Mouse (Mus musculus) heart, adult 2 months (tissue): Measurements from ENCODE around the gene Papolb. TPM values are rescaled to one million over a fixed set of nuclear protein-coding genes. Genes with fewer than 3 reads are reported as not detected.

Experiments
- DNase-seq, 2 experiments: peaks; one replicate each; pipeline ENCODE4 v3.0.0; 2021
- H3K27ac ChIP-seq: fragments of 200-600 bp; 2 replicates; pipeline ENCODE4 v1.8.1; 2022
- H3K27me3 ChIP-seq: fragments of 200-500 bp; 2 replicates; pipeline ENCODE4 v1.6.1; 2012; ENCODE audit warnings: mild to moderate bottlenecking, low read length, inconsistent platforms, mixed read lengths; ENCODE audit not compliant: control insufficient read depth, insufficient read depth
- H3K36me3 ChIP-seq: fragments of 200-500 bp; 2 replicates; pipeline ENCODE4 v1.6.1; 2012; ENCODE audit warnings: low read length, inconsistent platforms; ENCODE audit not compliant: control insufficient read depth, insufficient read depth
- H3K4me1 ChIP-seq: fragments of 200-500 bp; 2 replicates; pipeline ENCODE4 v1.6.1; 2011; ENCODE audit warnings: low read length; ENCODE audit not compliant: control insufficient read depth, insufficient read depth
- H3K4me3 ChIP-seq: fragments of 200-600 bp; 2 replicates; pipeline ENCODE4 v1.8.1; 2022
- H3K79me2 ChIP-seq: fragments of 200-500 bp; replicated peaks from 2 replicates; pipeline ENCODE4 v1.6.1; 2012; ENCODE audit warnings: mild to moderate bottlenecking, inconsistent platforms, low read length, moderate library complexity, mixed read lengths; ENCODE audit not compliant: control insufficient read depth, insufficient read depth
- H3K9ac ChIP-seq: fragments of 200-500 bp; 2 replicates; pipeline ENCODE4 v1.6.1; 2012; ENCODE audit warnings: low read depth, mild to moderate bottlenecking, control low read depth, inconsistent platforms, low read length, mixed read lengths
- CTCF ChIP-seq: fragments of 200-600 bp; IDR thresholded peaks from 2 replicates; pipeline ENCODE4 v1.8.1; 2022; ENCODE audit warnings: antibody characterized with exemption, mild to moderate bottlenecking, moderate library complexity
- EP300 ChIP-seq: fragments of 200-500 bp; IDR thresholded peaks from 2 replicates; pipeline ENCODE4 v1.6.1; 2011; ENCODE audit warnings: low read depth, low read length, control low read depth; ENCODE audit not compliant: insufficient read depth
- POLR2A ChIP-seq: fragments of 200-500 bp; IDR thresholded peaks from 2 replicates; pipeline ENCODE4 v1.6.1; 2011; ENCODE audit warnings: mild to moderate bottlenecking, low read depth, low read length, control low read depth; ENCODE audit not compliant: insufficient read depth
- WGBS: fragments of 180-500 bp; shearing (Covaris S2); methylation state at CpG from one replicate; pipeline ENCODE4 v1.1.7; 2018; 5-methylcytosine and 5-hydroxymethylcytosine counted together
- intact Hi-C: fragments of 180-260 bp; cut with DNase I; formaldehyde crosslinking; loops from one replicate; pipeline ENCODE4 v1.15.1; 2025
- polyA plus RNA-seq: library from polyadenylated mRNA; depleted of rRNA; stranded (reverse); fragments of >200 nt; gene quantifications from 2 replicates; pipeline ENCODE4 v1.2.3, GENCODE M21; 2012
- total RNA-seq, 2 experiments: library from RNA; stranded (reverse); gene quantifications; 2 replicates each; pipeline ENCODE4 v1.2.3; 2021

Gene Papolb
- total and polyA plus RNA-seq, 3 experiments = 0.04 to 0.10 TPM; not detected in 1

DNA sequence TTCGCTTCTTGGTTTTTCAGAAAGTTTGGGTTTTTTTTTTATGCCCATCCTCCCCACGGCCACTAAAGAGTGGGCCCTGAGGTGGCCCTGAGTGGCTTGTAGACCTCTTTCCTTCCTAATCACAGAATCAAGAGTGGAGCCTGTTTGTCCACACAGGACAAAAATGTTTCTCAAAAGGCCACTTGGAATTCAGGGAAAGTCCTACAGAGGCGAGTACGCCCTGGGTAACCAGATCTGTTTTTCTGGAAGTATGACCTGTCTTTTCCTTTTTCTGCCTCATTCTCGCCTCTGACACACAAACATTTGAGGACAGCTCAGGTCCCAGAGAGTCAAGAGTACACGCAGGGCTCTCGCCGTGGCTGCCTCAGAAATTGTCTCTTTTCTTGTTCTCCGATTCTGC is 19.6 kb upstream of the Papolb start:
- DNase-seq = no peak
- no peak overlapping the region for H3K4me3 ChIP-seq
- 68% methylated on average over 9 of the region's 9 CpGs for WGBS

DNA sequence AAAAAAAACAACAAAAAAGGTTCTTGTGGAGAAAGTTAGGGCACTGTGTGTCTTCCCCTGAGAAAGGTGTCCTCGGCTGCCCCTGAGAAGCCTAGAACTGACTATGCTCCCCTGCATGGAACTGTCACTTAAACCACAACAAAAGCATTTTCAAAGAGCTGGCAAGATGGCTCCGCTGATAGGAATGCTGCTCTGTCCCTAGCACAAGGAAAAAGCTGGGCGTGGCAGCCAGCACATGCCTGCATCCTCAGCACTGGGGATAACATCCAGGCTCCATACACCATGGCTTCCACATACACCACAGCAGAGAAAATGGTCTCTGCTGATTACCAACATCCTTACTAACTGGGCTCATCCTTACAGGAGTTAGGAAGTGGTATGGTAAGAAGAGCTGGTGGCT is 17.2 kb upstream of the Papolb start:
- H3K27ac ChIP-seq = no peak overlapping the region
- peaks cover 3% of the 10 kb centered on the region for H3K4me1 ChIP-seq
- TF ChIP-seq POLR2A = no peak
- TF ChIP-seq CTCF = no peak
- no peak for TF ChIP-seq EP300

More for the DNA sequence above, 19.6 kb upstream of the Papolb start:
- peaks cover 3% of the 10 kb centered on the region for H3K4me1 ChIP-seq
- no peak overlapping the region for H3K9ac ChIP-seq
- no peaks in the 10 kb centered on the region for H3K27me3 ChIP-seq
- TF ChIP-seq POLR2A (no peak), EP300 (no peak), CTCF (no peak)
- H3K36me3 ChIP-seq = no peaks in the 10 kb centered on the region
- H3K79me2 ChIP-seq = no peaks in the 10 kb centered on the region
- intact Hi-C loops = no loop called here
- peak overlapping the region; percentile 47 for H3K27ac ChIP-seq

DNA sequence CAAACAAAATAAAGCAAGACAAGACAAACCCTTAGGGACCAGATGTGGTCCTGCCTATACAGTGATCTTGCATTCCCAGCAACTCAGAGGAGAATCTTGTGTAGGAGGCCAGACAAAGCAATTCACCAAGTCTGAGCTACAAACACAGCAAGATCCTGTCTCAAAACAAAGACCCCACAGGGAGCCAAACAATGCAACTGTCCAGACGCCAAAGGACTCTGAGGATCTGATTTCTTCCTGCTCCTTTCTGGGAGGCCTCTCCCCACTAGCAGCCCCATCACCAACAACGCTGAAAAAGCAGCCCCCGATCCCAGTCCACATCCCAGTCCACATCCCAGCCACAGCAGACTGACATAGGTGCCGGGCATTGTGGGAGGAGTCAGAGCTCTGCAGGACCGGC is 16.5 kb upstream of the Papolb start:
- 41% methylated on average over 5 of the region's 5 CpGs for WGBS
- Histone ChIP-seq H3K4me1 (peaks cover 3% of the 10 kb centered on the region), H3K27ac (no peak overlapping the region), H3K9ac (no peak overlapping the region), H3K79me2 (no peaks in the 10 kb centered on the region), H3K36me3 (no peaks in the 10 kb centered on the region), H3K27me3 (no peaks in the 10 kb centered on the region), H3K4me3 (no peak overlapping the region)
- DNase-seq = no peak
- intact Hi-C loops = no loop called here
- TF ChIP-seq EP300 = no peak
- TF ChIP-seq POLR2A = no peak
- TF ChIP-seq CTCF = no peak

More for the DNA sequence above, 17.2 kb upstream of the Papolb start:
- DNase-seq = no peak
- no peaks in the 10 kb centered on the region for H3K36me3 ChIP-seq
- 91% methylated on average over 3 of the region's 3 CpGs for whole genome bisulfite sequencing
- H3K79me2 ChIP-seq = no peaks in the 10 kb centered on the region
- no peak overlapping the region for H3K9ac ChIP-seq
- no peaks in the 10 kb centered on the region for H3K27me3 ChIP-seq
- intact Hi-C loops = no loop called here
- no peak overlapping the region for H3K4me3 ChIP-seq

GRCm38 (mm10) chr5:142545014-142545795 is 15.3 kb upstream of the Papolb start:
- intact Hi-C loops = no loop called here
- no peak overlapping the region for H3K9ac ChIP-seq
- no peaks in the 10 kb centered on the region for H3K79me2 ChIP-seq
- no peak for DNase-seq
- no peak overlapping the region for H3K4me3 ChIP-seq
- TF ChIP-seq EP300 (no peak), CTCF (no peak), POLR2A (no peak)
- peaks cover 3% of the 10 kb centered on the region for H3K4me1 ChIP-seq
- WGBS = 53% methylated on average over 5 of the region's 5 CpGs
- no peak overlapping the region; the same call in 1 of the 2 replicates for H3K27ac ChIP-seq
- H3K27me3 ChIP-seq = no peaks in the 10 kb centered on the region
- H3K36me3 ChIP-seq = no peaks in the 10 kb centered on the region

- Histone ChIP-seq H3K36me3 (no peaks in the 10 kb centered on the region), H3K4me3 (no peak overlapping the region), H3K9ac (no peak overlapping the region), H3K27me3 (no peaks in the 10 kb centered on the region), H3K79me2 (no peaks in the 10 kb centered on the region), H3K4me1 (no peaks in the 10 kb centered on the region), H3K27ac (no peak overlapping the region)
- no peak for DNase-seq
- no peak for TF ChIP-seq EP300
- TF ChIP-seq POLR2A = no peak
- TF ChIP-seq CTCF = no peak
- WGBS = 85% methylated on average over 3 of the region's 3 CpGs
- intact Hi-C loops = no loop called here
Measured at GRCm38 (mm10) chr5:142537286-142537685, 7.4 kb upstream of the Papolb start.

GRCm38 (mm10) chr5:142535388-142535787 is 5.5 kb upstream of the Papolb start:
- no peak for TF ChIP-seq EP300
- no peak for TF ChIP-seq CTCF
- TF ChIP-seq POLR2A = no peak
- no peaks in the 10 kb centered on the region for H3K79me2 ChIP-seq
- no peak overlapping the region for H3K4me3 ChIP-seq
- DNase-seq = no peak
- intact Hi-C loops = no loop called here
- H3K27me3 ChIP-seq = no peaks in the 10 kb centered on the region
- H3K36me3 ChIP-seq = no peaks in the 10 kb centered on the region
- H3K27ac ChIP-seq = no peak overlapping the region
- H3K9ac ChIP-seq = no peak overlapping the region
- H3K4me1 ChIP-seq = no peaks in the 10 kb centered on the region
- WGBS = 89% methylated on average over 4 of the region's 4 CpGs
